Mouse (Mus musculus): ENCODE measurements around the gene Shc2.

DNA sequence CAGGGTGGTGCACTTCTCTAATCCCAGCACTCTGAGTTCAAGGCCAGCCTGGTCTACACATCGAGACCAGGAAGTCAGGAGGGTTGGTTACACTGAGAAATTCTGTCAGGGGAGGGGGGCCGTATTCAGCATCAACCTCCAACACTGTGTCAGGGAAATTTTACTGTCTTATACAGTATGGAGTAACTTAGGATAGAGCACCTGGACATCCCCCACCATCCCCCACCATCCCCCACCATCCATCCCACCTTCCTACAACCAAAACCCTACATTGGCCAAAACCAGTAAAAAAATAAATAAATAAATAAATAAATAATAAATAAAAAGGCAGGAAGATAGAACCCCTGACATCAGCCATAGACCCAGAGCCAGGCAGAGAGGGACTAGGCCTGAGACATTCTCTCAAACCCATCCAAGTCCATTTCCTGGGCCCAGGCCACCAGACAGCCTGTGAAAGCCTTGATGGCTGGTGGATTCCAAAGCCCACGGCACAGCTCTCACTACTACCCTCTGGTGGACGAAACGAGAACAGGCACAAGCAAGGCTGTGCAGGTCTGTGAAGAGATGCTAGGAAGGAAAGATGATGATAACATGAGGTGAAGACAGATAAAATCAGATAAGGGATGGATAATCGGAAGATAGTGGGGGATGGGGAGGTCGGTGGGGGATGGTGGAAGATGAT lies 11.5 kb upstream of the Shc2 start:
- peak; percentile 85 for TF ChIP-seq CTCF (IDR thresholded peaks at IDR 0.05)
- TF ChIP-seq POLR2A (IDR thresholded peaks at IDR 0.05; ENCODE audit: insufficient read depth, low read depth, low read length), result no peak
- TF ChIP-seq EP300 (IDR thresholded peaks at IDR 0.05; ENCODE audit: insufficient read depth, low read depth, low read length), result no peak

Measured in heart, adult 2 months (tissue).